Mouse (Mus musculus) heart, adult 2 months (tissue): ENCODE results near the gene Pum1.

Source experiments
- CTCF ChIP-seq: fragments of 200-600 bp; IDR thresholded peaks from 2 replicates; pipeline ENCODE4 v1.8.1; 2022; ENCODE audit warnings: antibody characterized with exemption, mild to moderate bottlenecking, moderate library complexity
- EP300 ChIP-seq: fragments of 200-500 bp; IDR thresholded peaks from 2 replicates; pipeline ENCODE4 v1.6.1; 2011; ENCODE audit warnings: low read depth, low read length, control low read depth; ENCODE audit not compliant: insufficient read depth
- POLR2A ChIP-seq: fragments of 200-500 bp; IDR thresholded peaks from 2 replicates; pipeline ENCODE4 v1.6.1; 2011; ENCODE audit warnings: mild to moderate bottlenecking, low read depth, low read length, control low read depth; ENCODE audit not compliant: insufficient read depth

GRCm38 (mm10) chr4:130806746-130807145 lies 143.6 kb downstream of the Pum1 start:
- TF ChIP-seq CTCF (no peak), EP300 (no peak), POLR2A (no peak)
